Mouse (Mus musculus) heart, adult 2 months (tissue): ENCODE measurements at regions not wholly inside any gene's neighbourhood (a gene's known extent, or its start where the extent isn't known, plus 50 kb on each side); places are given as distances from the start of the nearest gene placed in this dataset.

ENCODE experiments used
- DNase-seq, 2 experiments: peaks; one replicate each; pipeline ENCODE4 v3.0.0; 2021
- H3K27ac ChIP-seq: fragments of 200-600 bp; 2 replicates; pipeline ENCODE4 v1.8.1; 2022
- H3K27me3 ChIP-seq: fragments of 200-500 bp; 2 replicates; pipeline ENCODE4 v1.6.1; 2012; ENCODE audit warnings: mild to moderate bottlenecking, low read length, inconsistent platforms, mixed read lengths; ENCODE audit not compliant: control insufficient read depth, insufficient read depth
- H3K36me3 ChIP-seq: fragments of 200-500 bp; 2 replicates; pipeline ENCODE4 v1.6.1; 2012; ENCODE audit warnings: low read length, inconsistent platforms; ENCODE audit not compliant: control insufficient read depth, insufficient read depth
- H3K4me1 ChIP-seq: fragments of 200-500 bp; 2 replicates; pipeline ENCODE4 v1.6.1; 2011; ENCODE audit warnings: low read length; ENCODE audit not compliant: control insufficient read depth, insufficient read depth
- H3K4me3 ChIP-seq: fragments of 200-600 bp; 2 replicates; pipeline ENCODE4 v1.8.1; 2022
- H3K79me2 ChIP-seq: fragments of 200-500 bp; replicated peaks from 2 replicates; pipeline ENCODE4 v1.6.1; 2012; ENCODE audit warnings: mild to moderate bottlenecking, inconsistent platforms, low read length, moderate library complexity, mixed read lengths; ENCODE audit not compliant: control insufficient read depth, insufficient read depth
- H3K9ac ChIP-seq: fragments of 200-500 bp; 2 replicates; pipeline ENCODE4 v1.6.1; 2012; ENCODE audit warnings: low read depth, mild to moderate bottlenecking, control low read depth, inconsistent platforms, low read length, mixed read lengths
- CTCF ChIP-seq: fragments of 200-600 bp; IDR thresholded peaks from 2 replicates; pipeline ENCODE4 v1.8.1; 2022; ENCODE audit warnings: antibody characterized with exemption, mild to moderate bottlenecking, moderate library complexity
- EP300 ChIP-seq: fragments of 200-500 bp; IDR thresholded peaks from 2 replicates; pipeline ENCODE4 v1.6.1; 2011; ENCODE audit warnings: low read depth, low read length, control low read depth; ENCODE audit not compliant: insufficient read depth
- POLR2A ChIP-seq: fragments of 200-500 bp; IDR thresholded peaks from 2 replicates; pipeline ENCODE4 v1.6.1; 2011; ENCODE audit warnings: mild to moderate bottlenecking, low read depth, low read length, control low read depth; ENCODE audit not compliant: insufficient read depth
- WGBS: fragments of 180-500 bp; shearing (Covaris S2); methylation state at CpG from one replicate; pipeline ENCODE4 v1.1.7; 2018; 5-methylcytosine and 5-hydroxymethylcytosine counted together
- intact Hi-C: fragments of 180-260 bp; cut with DNase I; formaldehyde crosslinking; loops from one replicate; pipeline ENCODE4 v1.15.1; 2025

DNA sequence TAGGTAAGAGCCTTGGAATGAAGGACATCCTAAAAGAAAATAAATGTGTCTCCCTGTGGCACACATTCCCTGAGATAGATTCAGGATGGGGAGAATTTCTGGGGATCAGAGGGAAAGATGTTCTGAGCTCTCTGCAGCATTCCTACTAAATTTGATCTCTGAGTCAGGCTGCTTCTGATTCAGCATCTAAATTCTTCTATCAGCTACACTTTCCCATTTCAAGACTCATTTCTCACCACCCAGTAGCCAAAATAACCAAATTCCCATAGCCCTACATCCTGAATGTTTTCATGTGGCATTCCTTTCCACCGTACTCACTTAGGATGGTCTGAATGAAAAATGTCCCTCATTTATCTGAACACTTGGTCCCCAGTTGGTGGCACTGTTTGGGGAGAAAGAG, 223.2 kb upstream of the Actbl2 start:
- WGBS, result 64% methylated on average over 1 of the region's 1 CpGs
- intact Hi-C loops, result no loop called here

DNA sequence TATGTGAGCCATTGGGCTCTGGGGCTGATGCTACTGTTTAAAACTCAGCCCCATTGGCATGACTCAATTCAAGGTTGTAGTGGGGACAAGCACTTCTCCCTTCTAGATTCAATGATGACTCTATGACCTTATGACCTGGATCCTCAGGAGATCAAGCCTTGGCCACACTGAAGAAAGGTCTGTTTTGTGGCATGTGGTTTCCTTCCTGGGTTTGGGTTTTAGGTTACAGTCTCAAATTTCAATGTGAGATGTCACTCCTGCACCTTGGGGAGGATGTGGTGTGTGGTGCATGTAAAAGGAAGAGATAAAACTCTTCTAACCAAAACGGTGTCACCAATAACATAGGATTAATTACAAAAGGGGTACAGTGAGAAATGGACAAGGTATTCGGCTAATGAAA, 211.2 kb upstream of the Actbl2 start:
- TF ChIP-seq EP300 (no peak), POLR2A (no peak), CTCF (no peak)
- no peaks in the 10 kb centered on the region for H3K79me2 ChIP-seq
- DNase-seq, result no peak
- H3K9ac ChIP-seq, result no peak overlapping the region
- no peaks in the 10 kb centered on the region for H3K27me3 ChIP-seq
- H3K4me1 ChIP-seq, result no peaks in the 10 kb centered on the region
- H3K4me3 ChIP-seq, result no peak overlapping the region
- WGBS, result 46% methylated on average over 2 of the region's 2 CpGs
- intact Hi-C loops, result no loop called here
- no peaks in the 10 kb centered on the region for H3K36me3 ChIP-seq
- no peak overlapping the region for H3K27ac ChIP-seq

More for the DNA sequence above, 223.2 kb upstream of the Actbl2 start:
- Histone ChIP-seq H3K4me3 (no peak overlapping the region), H3K79me2 (no peaks in the 10 kb centered on the region), H3K36me3 (no peaks in the 10 kb centered on the region), H3K27me3 (no peaks in the 10 kb centered on the region), H3K9ac (no peak overlapping the region), H3K27ac (no peak overlapping the region), H3K4me1 (no peaks in the 10 kb centered on the region)
- DNase-seq, result no peak
- TF ChIP-seq EP300, result no peak
- TF ChIP-seq CTCF, result no peak
- no peak for TF ChIP-seq POLR2A

DNA sequence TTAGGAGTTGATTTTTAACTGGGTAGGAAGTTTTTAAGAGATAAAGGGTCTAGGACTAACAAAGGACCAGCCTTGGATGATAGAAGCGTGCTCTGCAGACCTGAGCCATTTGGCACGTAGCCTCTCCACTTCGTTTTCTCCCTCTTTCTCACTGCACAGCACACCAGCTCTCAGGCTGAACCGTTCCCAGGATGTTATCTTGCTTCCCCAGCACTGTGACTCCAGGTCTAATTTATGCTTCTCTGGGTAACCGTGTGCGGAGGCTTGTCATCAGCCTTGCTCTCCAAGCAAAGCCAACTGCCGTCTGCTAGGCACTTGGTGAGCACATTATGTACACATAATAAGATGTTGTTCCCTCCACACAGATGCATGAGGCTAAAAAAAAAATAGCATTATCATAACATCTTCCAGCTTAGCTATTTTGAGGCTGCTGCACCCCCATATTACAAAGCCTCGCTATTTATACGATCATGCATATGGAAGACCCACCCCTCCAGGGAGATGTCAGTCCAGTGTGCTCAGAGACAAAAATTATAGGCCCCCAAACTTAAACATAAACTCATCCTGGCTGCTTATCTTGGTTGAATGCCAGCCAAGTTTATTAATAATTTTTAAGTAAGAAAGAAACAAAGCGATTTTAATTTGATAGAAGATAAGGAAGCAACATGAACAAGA, 210.3 kb upstream of the Actbl2 start:
- Histone ChIP-seq H3K79me2 (no peaks in the 10 kb centered on the region), H3K27me3 (no peaks in the 10 kb centered on the region), H3K9ac (no peak overlapping the region), H3K4me1 (no peaks in the 10 kb centered on the region), H3K36me3 (no peaks in the 10 kb centered on the region), H3K27ac (no peak overlapping the region), H3K4me3 (no peak overlapping the region)
- DNase-seq, result peak in 1 of 2 experiments; percentile 7
- 20% methylated on average over 10 of the region's 10 CpGs for WGBS
- no peak for TF ChIP-seq EP300
- TF ChIP-seq POLR2A, result no peak
- no peak for TF ChIP-seq CTCF
- intact Hi-C loops, result no loop called here

DNA sequence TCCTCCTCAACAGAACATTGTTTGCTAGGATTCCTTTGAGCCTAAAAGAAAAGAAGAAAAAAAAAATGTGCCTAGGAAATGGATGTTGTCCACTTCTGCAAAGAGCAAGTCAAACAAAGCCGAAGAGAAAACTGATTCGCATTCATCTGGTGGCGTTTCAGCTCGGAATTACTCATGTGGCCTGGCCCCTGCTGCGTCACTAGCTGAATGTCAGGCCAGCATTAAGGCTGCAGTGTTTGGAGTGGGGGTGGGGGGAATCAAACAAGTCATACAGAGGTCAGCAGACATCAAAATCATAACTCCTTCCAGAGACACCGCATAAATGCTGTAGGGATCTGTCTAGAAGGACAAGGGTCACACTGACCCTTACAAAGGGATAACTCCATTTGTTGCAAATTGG, 204.7 kb upstream of the Actbl2 start:
- 26% methylated on average over 6 of the region's 6 CpGs for WGBS
- intact Hi-C loops, result no loop called here

DNA sequence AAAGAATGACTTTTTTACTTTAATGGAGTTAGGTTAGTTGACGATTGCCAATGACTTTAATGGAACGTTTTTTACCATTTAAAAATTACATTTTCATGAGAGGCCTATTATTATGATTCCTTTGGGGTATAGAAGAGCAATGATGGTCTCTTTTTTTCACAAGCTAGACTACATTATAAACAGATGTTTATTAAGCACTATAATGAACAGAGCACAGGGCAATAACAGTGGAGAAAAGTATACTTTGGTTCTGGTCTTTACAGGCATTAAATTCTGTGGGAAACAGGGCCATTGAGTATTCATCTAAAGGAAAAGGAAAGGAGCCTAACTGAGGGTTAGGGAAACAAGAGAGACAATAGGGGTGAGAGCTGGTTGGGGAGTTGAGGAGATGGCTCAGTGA, 199.0 kb upstream of the Actbl2 start:
- no peak for DNase-seq
- H3K27me3 ChIP-seq, result no peaks in the 10 kb centered on the region
- H3K9ac ChIP-seq, result no peak overlapping the region
- no peaks in the 10 kb centered on the region for H3K79me2 ChIP-seq
- H3K4me3 ChIP-seq, result no peak overlapping the region
- no peak overlapping the region for H3K27ac ChIP-seq
- no peaks in the 10 kb centered on the region for H3K36me3 ChIP-seq
- H3K4me1 ChIP-seq, result no peaks in the 10 kb centered on the region
- intact Hi-C loops, result no loop called here
- WGBS, result 79% methylated on average over 2 of the region's 2 CpGs
- TF ChIP-seq POLR2A, result no peak
- TF ChIP-seq CTCF, result no peak
- no peak for TF ChIP-seq EP300

More for the DNA sequence above, 204.7 kb upstream of the Actbl2 start:
- no peak for TF ChIP-seq CTCF
- TF ChIP-seq EP300, result no peak
- TF ChIP-seq POLR2A, result no peak
- no peak overlapping the region for H3K9ac ChIP-seq
- H3K4me3 ChIP-seq, result no peak overlapping the region
- no peak for DNase-seq
- no peak overlapping the region for H3K27ac ChIP-seq
- H3K27me3 ChIP-seq, result no peaks in the 10 kb centered on the region
- no peaks in the 10 kb centered on the region for H3K36me3 ChIP-seq
- no peaks in the 10 kb centered on the region for H3K4me1 ChIP-seq
- no peaks in the 10 kb centered on the region for H3K79me2 ChIP-seq

DNA sequence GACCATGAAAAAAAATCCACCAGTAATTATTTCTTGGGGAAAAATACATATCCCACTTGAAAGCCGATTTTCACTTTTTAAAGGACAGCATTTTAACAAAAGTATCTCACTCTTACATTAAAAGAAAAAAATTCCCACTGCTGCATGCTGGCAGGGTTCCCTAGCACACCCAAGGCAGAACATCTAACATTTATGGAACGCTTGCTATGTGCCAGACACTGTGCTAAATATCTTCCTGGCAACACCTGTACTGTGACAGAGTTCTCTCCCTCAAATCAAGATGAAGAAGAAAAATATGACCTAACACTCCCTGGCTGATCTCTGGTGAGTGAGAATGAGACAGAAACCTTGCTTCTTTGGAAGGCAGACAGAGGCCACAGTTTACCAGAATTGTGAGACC, 167.1 kb upstream of the Actbl2 start:
- H3K27ac ChIP-seq, result no peak overlapping the region
- no peak for DNase-seq
- intact Hi-C loops, result no loop called here
- H3K9ac ChIP-seq, result no peak overlapping the region
- no peaks in the 10 kb centered on the region for H3K79me2 ChIP-seq
- TF ChIP-seq POLR2A (no peak), CTCF (no peak), EP300 (no peak)
- H3K27me3 ChIP-seq, result no peaks in the 10 kb centered on the region
- no peak overlapping the region for H3K4me3 ChIP-seq
- H3K36me3 ChIP-seq, result no peaks in the 10 kb centered on the region
- H3K4me1 ChIP-seq, result no peaks in the 10 kb centered on the region
- 69% methylated on average over 2 of the region's 2 CpGs for WGBS
